Mouse (Mus musculus): Measurements from ENCODE around the gene Slc44a2.
A peak's percentile ranks its signal among the peaks of the same experiment; 100 is the strongest.
"Not testable (repeated sequence)": the region's sequence is repeated elsewhere in the genome, so short reads cannot be mapped to it uniquely, and the experiment has no call there.

The Slc44a2 gene

GRCm38 (mm10) chr9:21305065-21305464 is 15.4 kb upstream of the Slc44a2 start:
- no peak for DNase-seq

GRCm38 (mm10) chr9:21309150-21309741 is 11.3 kb upstream of the Slc44a2 start:
- DNase-seq, result no peak

GRCm38 (mm10) chr9:21311695-21312094 is 8.8 kb upstream of the Slc44a2 start:
- DNase-seq, result no peak

- DNase-seq, result peak in 1 of 2 experiments; percentile 26
These were observed 8.4 kb upstream of the Slc44a2 start, which contains the start of gene Ap1m2 for GRCm38 (mm10) chr9:21312134-21312533. TSS of gene Ap1m2 (minus strand) at chr9:21312337.

GRCm38 (mm10) chr9:21313394-21313793 is 7.1 kb upstream of the Slc44a2 start:
- DNase-seq, result peak; percentile 95

- no peak for DNase-seq
These were observed 5.9 kb upstream of the Slc44a2 start for GRCm38 (mm10) chr9:21314367-21315140.

GRCm38 (mm10) chr9:21315421-21315820 is 5.1 kb upstream of the Slc44a2 start:
- no peak for DNase-seq

GRCm38 (mm10) chr9:21316696-21317095 is 3.8 kb upstream of the Slc44a2 start:
- no peak for DNase-seq

GRCm38 (mm10) chr9:21318792-21319191 is 1.7 kb upstream of the Slc44a2 start:
- DNase-seq, result no peak

- no peak for DNase-seq
These were observed 995 bp upstream of the Slc44a2 start for GRCm38 (mm10) chr9:21319503-21319902.

- DNase-seq, result no peak
These were observed 249 bp upstream of the Slc44a2 start for GRCm38 (mm10) chr9:21320280-21320618.

GRCm38 (mm10) chr9:21321513-21321835 is 976 bp downstream of the Slc44a2 start:
- no peak for DNase-seq

- DNase-seq, result peak in 1 of 2 experiments; percentile 29
These were observed 1.9 kb downstream of the Slc44a2 start for GRCm38 (mm10) chr9:21322211-21322916.

GRCm38 (mm10) chr9:21322917-21323297 is 2.4 kb downstream of the Slc44a2 start:
- not testable (repeated sequence) for DNase-seq

- DNase-seq, result peak; percentile 26 to 34
These were observed 3.8 kb downstream of the Slc44a2 start for GRCm38 (mm10) chr9:21324269-21324668.

GRCm38 (mm10) chr9:21327569-21327968 is 7.1 kb downstream of the Slc44a2 start:
- DNase-seq, result no peak

- DNase-seq, result no peak
These were observed 7.5 kb downstream of the Slc44a2 start for GRCm38 (mm10) chr9:21328041-21328440.

- DNase-seq, result no peak
These were observed 8.5 kb downstream of the Slc44a2 start for GRCm38 (mm10) chr9:21329041-21329440.

- DNase-seq, result no peak
These were observed 9.3 kb downstream of the Slc44a2 start for GRCm38 (mm10) chr9:21329699-21330289.

GRCm38 (mm10) chr9:21331365-21332140 is 11.1 kb downstream of the Slc44a2 start:
- no peak for DNase-seq

- DNase-seq, result no peak
These were observed 11.9 kb downstream of the Slc44a2 start for GRCm38 (mm10) chr9:21332161-21333061.

GRCm38 (mm10) chr9:21333523-21333922 is 13.0 kb downstream of the Slc44a2 start:
- DNase-seq, result no peak
